Mouse (Mus musculus) midbrain, embryonic 16.5 days (tissue): Measurements from ENCODE around the gene Rpl11. TPM values are rescaled to one million over a fixed set of nuclear protein-coding genes. Genes with fewer than 3 reads are reported as not detected.

Experiments
- ATAC-seq: fragments of 200-750 bp; cut with Nextera tagmentation; 2 replicates; pipeline ENCODE4 v1.8.0; 2017; ENCODE audit warnings: moderate TSS enrichment
- H3K27ac ChIP-seq: fragments of 300-500 bp; sonication (generic); 2 replicates; pipeline ENCODE4 v1.5.1; 2014; ENCODE audit warnings: mild to moderate bottlenecking, low read length, mixed read lengths
- H3K27me3 ChIP-seq: fragments of 300-500 bp; sonication (generic); 2 replicates; pipeline ENCODE4 v1.6.1; 2014; ENCODE audit warnings: low read depth, low read length, mixed read lengths; ENCODE audit not compliant: control insufficient read depth, insufficient read depth
- H3K36me3 ChIP-seq: fragments of 300-500 bp; sonication (generic); 2 replicates; pipeline ENCODE4 v1.6.1; 2014; ENCODE audit warnings: mild to moderate bottlenecking, low read length, moderate library complexity, mixed read lengths; ENCODE audit not compliant: control insufficient read depth, insufficient read depth
- H3K4me1 ChIP-seq: fragments of 300-500 bp; sonication (generic); 2 replicates; pipeline ENCODE4 v1.6.1; 2014; ENCODE audit warnings: mild to moderate bottlenecking, low read length, mixed read lengths; ENCODE audit not compliant: control insufficient read depth, insufficient read depth
- H3K4me2 ChIP-seq: fragments of 300-500 bp; sonication (generic); 2 replicates; pipeline ENCODE4 v1.6.1; 2014; ENCODE audit warnings: mild to moderate bottlenecking, low read length, mixed read lengths
- H3K4me3 ChIP-seq: fragments of 300-500 bp; sonication (generic); 2 replicates; pipeline ENCODE4 v1.5.1; 2014; ENCODE audit warnings: low read depth, mild to moderate bottlenecking, low read length, moderate library complexity, mixed read lengths
- H3K9ac ChIP-seq: fragments of 300-500 bp; sonication (generic); 2 replicates; pipeline ENCODE4 v1.6.1; 2014; ENCODE audit warnings: low read depth, low read length, mixed read lengths
- H3K9me3 ChIP-seq: fragments of 300-500 bp; sonication (generic); replicated peaks from 2 replicates; pipeline ENCODE4 v1.6.1; 2014; ENCODE audit warnings: mild to moderate bottlenecking, low read length, mixed read lengths; ENCODE audit not compliant: control insufficient read depth, poor library complexity, severe bottlenecking
- WGBS: fragments of 180-500 bp; shearing (Covaris S2); extraction: QIAGEN DNeasy Blood & Tissue Kit; methylation state at CpG from one replicate; pipeline ENCODE4 v1.1.7; 2014; 5-methylcytosine and 5-hydroxymethylcytosine counted together
- polyA plus RNA-seq: library from polyadenylated mRNA; unstranded; fragments of >200 nt; fragmentation: Nextera tagmentation; extraction: Ambion mirVana; gene quantifications from 2 replicates; pipeline ENCODE4 v1.2.1, GENCODE M21; 2015

Gene Rpl11
- polyA plus RNA-seq, 1 experiment from 2014 or later, result 245 TPM

DNA sequence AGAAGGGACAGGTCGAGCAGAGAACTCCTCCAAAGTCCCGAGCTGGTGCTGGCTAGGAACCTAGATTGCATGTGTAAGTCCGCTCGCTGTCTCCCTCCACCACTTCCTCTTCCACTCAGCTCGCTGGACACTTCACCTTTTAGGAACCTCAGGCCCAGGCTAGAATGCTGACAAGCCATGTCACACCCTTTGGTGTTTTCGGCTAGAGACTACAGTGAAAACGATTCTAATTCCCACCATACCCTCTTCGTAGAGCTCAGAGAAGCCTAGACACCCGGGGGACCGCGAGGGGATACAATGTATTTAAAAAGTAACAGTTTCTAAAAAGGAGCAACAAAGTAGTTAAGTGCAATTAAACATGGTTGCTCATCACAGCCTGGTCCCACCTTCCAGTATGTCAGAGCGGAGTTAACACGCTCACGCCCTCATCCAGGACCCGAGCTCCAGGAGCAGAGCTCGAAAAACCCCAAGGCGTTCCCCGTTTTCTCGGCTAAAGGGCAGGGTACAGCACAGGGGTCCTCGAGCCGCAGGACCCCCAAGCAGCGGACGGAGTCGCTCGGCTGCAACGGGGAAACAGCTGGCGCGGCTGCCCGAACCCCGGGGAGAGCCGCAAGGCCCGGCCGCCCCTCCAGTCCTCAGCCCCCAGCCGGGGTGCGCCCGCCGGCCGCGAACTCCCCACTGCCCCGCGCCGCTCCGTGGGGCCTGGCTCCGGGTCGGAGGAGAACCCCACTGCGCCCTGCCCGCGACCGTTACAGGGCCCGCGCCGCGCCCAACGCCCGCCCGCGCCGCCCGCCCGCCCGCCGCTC lies 32.3 kb downstream of the Rpl11 start:
- Histone ChIP-seq H3K4me2 (peak overlapping the region; percentile 96), H3K27me3 (no peaks in the 10 kb centered on the region), H3K9me3 (no peaks in the 10 kb centered on the region), H3K9ac (peak overlapping the region; percentile 96), H3K36me3 (no peaks in the 10 kb centered on the region), H3K27ac (peak overlapping the region; percentile 85), H3K4me3 (peak overlapping the region; percentile 99), H3K4me1 (peaks cover 15% of the 10 kb centered on the region)
- ATAC-seq, result peak; percentile 83
- WGBS, result 1% methylated on average over 49 of the region's 62 CpGs

- H3K4me3 ChIP-seq, result no peak overlapping the region
- H3K4me2 ChIP-seq, result no peak overlapping the region
- no peaks in the 10 kb centered on the region; the same call in 1 of the 2 replicates for H3K36me3 ChIP-seq
- H3K27me3 ChIP-seq, result no peaks in the 10 kb centered on the region
- no peaks in the 10 kb centered on the region for H3K9me3 ChIP-seq
- H3K4me1 ChIP-seq, result peaks cover 15% of the 10 kb centered on the region
- WGBS, result 80% methylated on average over 3 of the region's 3 CpGs
- H3K27ac ChIP-seq, result no peak overlapping the region
- no peak overlapping the region for H3K9ac ChIP-seq
- ATAC-seq, result no peak
Measured at GRCm38 (mm10) chr4:136016059-136016602, 37.1 kb downstream of the Rpl11 start.

DNA sequence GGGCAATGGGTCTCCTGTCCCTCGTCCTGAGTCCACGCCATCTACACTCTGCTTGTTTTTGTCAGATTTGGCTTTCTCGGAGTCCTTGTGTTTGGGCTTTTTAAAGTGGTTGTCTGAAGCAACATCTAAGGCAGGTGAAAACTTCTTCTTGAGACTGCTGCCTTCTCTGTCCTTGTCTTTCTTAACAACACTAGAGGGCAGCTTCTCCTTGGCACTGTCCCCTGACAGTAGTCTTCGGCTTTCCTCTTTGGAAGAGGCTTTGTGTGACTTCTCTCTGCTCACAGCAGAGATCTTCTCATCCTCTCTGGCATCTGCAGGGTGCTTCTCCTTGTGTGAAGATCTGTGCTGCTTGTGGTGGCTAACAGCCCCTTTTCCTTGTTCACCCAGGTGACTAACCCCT lies 42.6 kb downstream of the Rpl11 start:
- H3K36me3 ChIP-seq, result peaks cover 41% of the 10 kb centered on the region
- WGBS, result 95% methylated on average over 4 of the region's 4 CpGs
- no peaks in the 10 kb centered on the region for H3K9me3 ChIP-seq
- no peak for ATAC-seq
- H3K4me3 ChIP-seq, result no peak overlapping the region
- H3K4me1 ChIP-seq, result no peaks in the 10 kb centered on the region
- H3K27ac ChIP-seq, result no peak overlapping the region
- no peak overlapping the region for H3K4me2 ChIP-seq
- H3K27me3 ChIP-seq, result no peaks in the 10 kb centered on the region
- no peak overlapping the region for H3K9ac ChIP-seq

- no peak overlapping the region for H3K27ac ChIP-seq
- H3K4me3 ChIP-seq, result no peak overlapping the region
- WGBS, result 96% methylated on average over 8 of the region's 8 CpGs
- no peaks in the 10 kb centered on the region for H3K4me1 ChIP-seq
- no peak for ATAC-seq
- no peak overlapping the region for H3K4me2 ChIP-seq
- no peaks in the 10 kb centered on the region for H3K9me3 ChIP-seq
- H3K9ac ChIP-seq, result no peak overlapping the region
- peaks cover 45% of the 10 kb centered on the region for H3K36me3 ChIP-seq
- no peaks in the 10 kb centered on the region for H3K27me3 ChIP-seq
Measured at GRCm38 (mm10) chr4:136008782-136009447, 44.3 kb downstream of the Rpl11 start.

- no peak overlapping the region for H3K4me3 ChIP-seq
- no peak overlapping the region for H3K27ac ChIP-seq
- H3K27me3 ChIP-seq, result no peaks in the 10 kb centered on the region
- no peak overlapping the region for H3K9ac ChIP-seq
- 98% methylated on average over 3 of the region's 3 CpGs for WGBS
- H3K4me2 ChIP-seq, result no peak overlapping the region
- H3K9me3 ChIP-seq, result no peaks in the 10 kb centered on the region
- H3K4me1 ChIP-seq, result no peaks in the 10 kb centered on the region
- H3K36me3 ChIP-seq, result peaks cover 48% of the 10 kb centered on the region
- no peak for ATAC-seq
Measured at GRCm38 (mm10) chr4:136006821-136007220, 46.4 kb downstream of the Rpl11 start.

DNA sequence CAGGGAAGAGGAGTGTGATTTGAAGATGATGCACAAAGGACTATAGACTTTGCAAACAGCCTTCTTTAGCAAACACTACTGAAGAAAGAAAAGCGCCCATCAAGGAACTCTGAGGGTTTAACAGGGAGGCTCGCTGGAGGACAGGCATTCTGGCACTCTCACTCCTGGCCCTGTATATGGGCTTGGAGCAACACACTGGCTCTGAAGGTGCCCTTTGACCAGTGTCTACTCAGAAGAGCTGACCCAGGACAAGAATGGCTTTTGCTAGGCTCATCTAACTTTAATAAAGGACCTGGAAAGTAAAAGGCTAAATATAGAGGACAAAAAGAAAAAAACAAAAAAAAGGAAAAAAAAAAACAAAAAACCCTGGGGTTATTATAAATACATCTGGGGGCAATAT lies 48.3 kb downstream of the Rpl11 start:
- no peak for ATAC-seq
- no peak overlapping the region for H3K4me3 ChIP-seq
- no peak overlapping the region for H3K4me2 ChIP-seq
- 88% methylated on average over 2 of the region's 2 CpGs for WGBS
- no peaks in the 10 kb centered on the region for H3K9me3 ChIP-seq
- H3K4me1 ChIP-seq, result no peaks in the 10 kb centered on the region
- no peaks in the 10 kb centered on the region for H3K27me3 ChIP-seq
- no peak overlapping the region for H3K9ac ChIP-seq
- no peak overlapping the region for H3K27ac ChIP-seq
- peaks cover 42% of the 10 kb centered on the region for H3K36me3 ChIP-seq

GRCm38 (mm10) chr4:136004107-136004675 lies 49.0 kb downstream of the Rpl11 start:
- H3K9ac ChIP-seq, result no peak overlapping the region
- H3K27me3 ChIP-seq, result no peaks in the 10 kb centered on the region
- no peaks in the 10 kb centered on the region for H3K4me1 ChIP-seq
- ATAC-seq, result no peak
- H3K4me2 ChIP-seq, result no peak overlapping the region
- peaks cover 36% of the 10 kb centered on the region for H3K36me3 ChIP-seq
- no peak overlapping the region for H3K27ac ChIP-seq
- 90% methylated on average over 5 of the region's 5 CpGs for WGBS
- H3K4me3 ChIP-seq, result no peak overlapping the region
- no peaks in the 10 kb centered on the region for H3K9me3 ChIP-seq

DNA sequence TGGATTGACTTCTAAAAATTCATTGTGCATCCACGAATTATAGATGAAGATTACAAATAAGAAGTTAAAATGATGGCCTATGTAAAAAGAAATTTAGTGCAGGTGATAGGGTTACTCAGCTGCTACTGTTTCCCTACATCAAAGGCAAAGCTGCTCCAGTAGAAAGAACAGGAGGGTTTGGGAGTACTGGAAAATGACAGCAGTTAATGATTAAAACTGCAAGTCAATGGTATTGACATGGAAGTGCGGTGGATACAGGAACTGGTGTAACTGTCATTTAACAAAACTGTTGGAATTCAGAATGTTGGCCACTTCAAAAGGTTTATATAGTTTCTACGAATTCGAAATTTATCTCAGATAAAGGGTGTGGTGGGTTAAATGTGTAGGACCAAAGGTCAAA lies 58.1 kb downstream of the Rpl11 start:
- no peak for ATAC-seq
- Histone ChIP-seq H3K27ac (no peak overlapping the region), H3K4me2 (no peak overlapping the region), H3K27me3 (no peaks in the 10 kb centered on the region), H3K36me3 (no peaks in the 10 kb centered on the region), H3K9ac (no peak overlapping the region), H3K4me3 (no peak overlapping the region), H3K4me1 (no peaks in the 10 kb centered on the region), H3K9me3 (peaks cover 7% of the 10 kb centered on the region; the same call in 1 of the 2 replicates)
- WGBS, result 84% methylated on average over 4 of the region's 4 CpGs

GRCm38 (mm10) chr4:135993941-135994340 lies 59.3 kb downstream of the Rpl11 start:
- no peak overlapping the region for H3K4me2 ChIP-seq
- no peaks in the 10 kb centered on the region for H3K36me3 ChIP-seq
- 96% methylated on average over 6 of the region's 6 CpGs for WGBS
- no peaks in the 10 kb centered on the region for H3K27me3 ChIP-seq
- H3K27ac ChIP-seq, result no peak overlapping the region
- peaks cover 7% of the 10 kb centered on the region; the same call in 1 of the 2 replicates for H3K9me3 ChIP-seq
- H3K4me3 ChIP-seq, result no peak overlapping the region
- no peaks in the 10 kb centered on the region for H3K4me1 ChIP-seq
- no peak for ATAC-seq
- no peak overlapping the region for H3K9ac ChIP-seq
